Comparison of ENCODE assay signal across 17 mouse cellular contexts in genomic region chr16:18762960-18763359, GRCm38 (mm10). TPM values are rescaled to one million over a fixed set of nuclear protein-coding genes. Genes with fewer than 3 reads are reported as not detected.
"Had no signal": no experiment of that assay in that cellular context is flagged by ENCODE, and none has a peak within 500 bp of the region (broad histone marks: within the 10 kb centered on the region; RNA-seq: fewer than 3 reads in every experiment).

No protein-coding gene starts in this region.

- H3K36me3 ChIP-seq: neural tube, embryonic 13.5 days; neural tube, embryonic 15.5 days; stomach, embryonic 15.5 days had no signal

- H3K4me3 ChIP-seq: neural tube, embryonic 13.5 days; neural tube, embryonic 15.5 days; stomach, embryonic 15.5 days had no signal

- DNase-seq: retina, postnatal 1 day; right cerebral cortex, adult 18-20 months; right cerebral cortex, postnatal 14 days; right cerebral cortex, postnatal 25 days; right cerebral cortex, postnatal 4 days; spleen, adult 18-20 months; thymus, adult 18-20 months; thymus, adult 2 months; thymus, postnatal 14 days; thymus, postnatal 25 days; thymus, postnatal 36 days; thymus, postnatal 4 days had no signal

- H3K4me2 ChIP-seq: neural tube, embryonic 13.5 days; neural tube, embryonic 15.5 days; stomach, embryonic 15.5 days had no signal

- H3K9me3 ChIP-seq: neural tube, embryonic 13.5 days; neural tube, embryonic 15.5 days; stomach, embryonic 15.5 days had no signal

- H3K27me3 ChIP-seq: neural tube, embryonic 13.5 days; neural tube, embryonic 15.5 days; stomach, embryonic 15.5 days had no signal

- H3K4me1 ChIP-seq: neural tube, embryonic 13.5 days; neural tube, embryonic 15.5 days; stomach, embryonic 15.5 days had no signal

- H3K27ac ChIP-seq: neural tube, embryonic 13.5 days; neural tube, embryonic 15.5 days; stomach, embryonic 15.5 days; stomach, postnatal 0 days had no signal

- H3K9ac ChIP-seq: neural tube, embryonic 13.5 days; neural tube, embryonic 15.5 days; stomach, embryonic 15.5 days had no signal

RNA-seq across cellular contexts. Expression of gene Cldn5, which starts 13.7 kb away (rescaled TPM):
- total RNA-seq: neutrophil, adult 5-6 weeks had no signal
